Mouse (Mus musculus) liver, embryonic 16.5 days (tissue): ENCODE data around the gene Ppt2. TPM values are rescaled to one million over a fixed set of nuclear protein-coding genes. Genes with fewer than 3 reads are reported as not detected.

Source experiments
- ATAC-seq: fragments of 200-750 bp; cut with Nextera tagmentation; 2 replicates; pipeline ENCODE4 v1.8.0; 2017; ENCODE audit warnings: low read depth, mild to moderate bottlenecking, moderate number of reproducible peaks, moderate library complexity
- H3K27ac ChIP-seq: fragments of 300-500 bp; sonication (generic); 2 replicates; pipeline ENCODE4 v1.5.1; 2014; ENCODE audit warnings: mild to moderate bottlenecking, low read length
- H3K27me3 ChIP-seq: fragments of 300-500 bp; sonication (generic); 2 replicates; pipeline ENCODE4 v1.6.1; 2014; ENCODE audit warnings: low read depth, low read length, mixed read lengths; ENCODE audit not compliant: control insufficient read depth, insufficient read depth
- H3K36me3 ChIP-seq: fragments of 300-500 bp; sonication (generic); 2 replicates; pipeline ENCODE4 v1.6.1; 2014; ENCODE audit warnings: mild to moderate bottlenecking; ENCODE audit not compliant: control insufficient read depth, insufficient read depth
- H3K4me1 ChIP-seq: fragments of 300-500 bp; sonication (generic); 2 replicates; pipeline ENCODE4 v1.6.1; 2014; ENCODE audit warnings: low read depth, low read length, mixed read lengths; ENCODE audit not compliant: control insufficient read depth
- H3K4me2 ChIP-seq: fragments of 300-500 bp; sonication (generic); 2 replicates; pipeline ENCODE4 v1.6.1; 2014; ENCODE audit warnings: low read depth, low read length, mixed read lengths
- H3K4me3 ChIP-seq: fragments of 300-500 bp; sonication (generic); 2 replicates; pipeline ENCODE4 v1.5.1; 2014; ENCODE audit warnings: low read depth, mild to moderate bottlenecking, low read length
- H3K9ac ChIP-seq: fragments of 300-500 bp; sonication (generic); 2 replicates; pipeline ENCODE4 v1.6.1; 2014; ENCODE audit warnings: low read depth, low read length
- H3K9me3 ChIP-seq: fragments of 300-500 bp; sonication (generic); replicated peaks from 2 replicates; pipeline ENCODE4 v1.6.1; 2016; ENCODE audit warnings: low read length; ENCODE audit not compliant: control insufficient read depth
- WGBS: fragments of 180-500 bp; shearing (Covaris S2); extraction: QIAGEN DNeasy Blood & Tissue Kit; methylation state at CpG from one replicate; pipeline ENCODE4 v1.1.7; 2014; ENCODE audit not compliant: insufficient replicate concordance; 5-methylcytosine and 5-hydroxymethylcytosine counted together
- polyA plus RNA-seq: library from polyadenylated mRNA; unstranded; fragments of >200 nt; fragmentation: Nextera tagmentation; extraction: Ambion mirVana; gene quantifications from 2 replicates; pipeline ENCODE4 v1.2.1, GENCODE M21; 2015

The Ppt2 gene
- polyA plus RNA-seq, 1 experiment from 2014 or later = 13.8 TPM

- Histone ChIP-seq H3K36me3 (no peaks in the 10 kb centered on the region), H3K4me1 (no peaks in the 10 kb centered on the region), H3K9me3 (no peaks in the 10 kb centered on the region), H3K4me2 (no peak within 1 kb of the TSS), H3K27me3 (peaks cover 43% of the 10 kb centered on the region), H3K4me3 (no peak within 1 kb of the TSS), H3K27ac (no peak within 1 kb of the TSS), H3K9ac (no peak within 1 kb of the TSS)
- ATAC-seq = no peak
- 44% methylated on average over 7 of the region's 7 CpGs for WGBS
These were observed 41.9 kb upstream of the Ppt2 start, which contains the start of gene Tnxb for GRCm38 (mm10) chr17:34670235-34670634. TSS of gene Tnxb (plus strand) at chr17:34670535.

- Histone ChIP-seq H3K4me1 (no peaks in the 10 kb centered on the region), H3K9ac (no peak overlapping the region), H3K36me3 (no peaks in the 10 kb centered on the region), H3K4me2 (no peak overlapping the region), H3K9me3 (no peaks in the 10 kb centered on the region), H3K27ac (no peak overlapping the region), H3K27me3 (peaks cover 19% of the 10 kb centered on the region), H3K4me3 (no peak overlapping the region)
- ATAC-seq = no peak
- 57% methylated on average over 7 of the region's 7 CpGs for WGBS
These were observed 36.2 kb upstream of the Ppt2 start for GRCm38 (mm10) chr17:34664472-34664871.

GRCm38 (mm10) chr17:34663558-34663957, 35.2 kb upstream of the Ppt2 start:
- Histone ChIP-seq H3K4me3 (no peak overlapping the region), H3K27ac (no peak overlapping the region), H3K4me2 (no peak overlapping the region), H3K27me3 (peaks cover 23% of the 10 kb centered on the region), H3K4me1 (no peaks in the 10 kb centered on the region), H3K36me3 (no peaks in the 10 kb centered on the region), H3K9me3 (no peaks in the 10 kb centered on the region), H3K9ac (no peak overlapping the region)
- WGBS = 30% methylated on average over 1 of the region's 1 CpGs
- no peak for ATAC-seq

- WGBS = 57% methylated on average over 8 of the region's 8 CpGs
These were observed 34.7 kb upstream of the Ppt2 start for GRCm38 (mm10) chr17:34662978-34663377.

GRCm38 (mm10) chr17:34662468-34662867, 34.2 kb upstream of the Ppt2 start:
- no peaks in the 10 kb centered on the region for H3K4me1 ChIP-seq
- 63% methylated on average over 1 of the region's 1 CpGs for WGBS
- H3K4me2 ChIP-seq = no peak overlapping the region
- no peak overlapping the region for H3K9ac ChIP-seq
- peaks cover 23% of the 10 kb centered on the region for H3K27me3 ChIP-seq
- no peak overlapping the region for H3K4me3 ChIP-seq
- no peak for ATAC-seq
- H3K9me3 ChIP-seq = no peaks in the 10 kb centered on the region
- no peaks in the 10 kb centered on the region for H3K36me3 ChIP-seq
- H3K27ac ChIP-seq = no peak overlapping the region

More at GRCm38 (mm10) chr17:34662978-34663377, 34.7 kb upstream of the Ppt2 start:
- Histone ChIP-seq H3K9ac (no peak overlapping the region), H3K36me3 (no peaks in the 10 kb centered on the region), H3K9me3 (no peaks in the 10 kb centered on the region), H3K4me3 (no peak overlapping the region), H3K4me2 (no peak overlapping the region), H3K27ac (no peak overlapping the region), H3K27me3 (peaks cover 23% of the 10 kb centered on the region), H3K4me1 (no peaks in the 10 kb centered on the region)
- ATAC-seq = no peak

GRCm38 (mm10) chr17:34661121-34661591, 32.8 kb upstream of the Ppt2 start:
- Histone ChIP-seq H3K9me3 (no peaks in the 10 kb centered on the region), H3K4me3 (no peak overlapping the region), H3K27me3 (peaks cover 23% of the 10 kb centered on the region), H3K36me3 (no peaks in the 10 kb centered on the region), H3K27ac (no peak overlapping the region), H3K4me1 (no peaks in the 10 kb centered on the region), H3K9ac (no peak overlapping the region), H3K4me2 (no peak overlapping the region)
- peak; percentile 24; the same call in 1 of the 2 replicates for ATAC-seq
- 2% methylated on average over 19 of the region's 19 CpGs for WGBS

GRCm38 (mm10) chr17:34660259-34660820, 32.0 kb upstream of the Ppt2 start:
- Histone ChIP-seq H3K9me3 (no peaks in the 10 kb centered on the region), H3K4me1 (no peaks in the 10 kb centered on the region), H3K27me3 (peaks cover 23% of the 10 kb centered on the region), H3K4me2 (no peak overlapping the region), H3K36me3 (no peaks in the 10 kb centered on the region), H3K4me3 (no peak overlapping the region), H3K9ac (no peak overlapping the region), H3K27ac (no peak overlapping the region)
- no peak for ATAC-seq
- WGBS = 29% methylated on average over 10 of the region's 11 CpGs

- Histone ChIP-seq H3K4me2 (no peak overlapping the region), H3K36me3 (no peaks in the 10 kb centered on the region), H3K27ac (no peak overlapping the region), H3K9ac (no peak overlapping the region), H3K4me1 (no peaks in the 10 kb centered on the region), H3K4me3 (no peak overlapping the region), H3K27me3 (peaks cover 23% of the 10 kb centered on the region), H3K9me3 (no peaks in the 10 kb centered on the region)
- ATAC-seq = no peak
- WGBS = 36% methylated on average over 3 of the region's 3 CpGs
These were observed 31.5 kb upstream of the Ppt2 start for GRCm38 (mm10) chr17:34659897-34660214.

- 40% methylated on average over 12 of the region's 12 CpGs for WGBS
- H3K4me2 ChIP-seq = no peak overlapping the region
- H3K9me3 ChIP-seq = no peaks in the 10 kb centered on the region
These were observed 31.0 kb upstream of the Ppt2 start for GRCm38 (mm10) chr17:34659181-34659896.

More at GRCm38 (mm10) chr17:34659181-34659896, 31.0 kb upstream of the Ppt2 start:
- Histone ChIP-seq H3K4me1 (no peaks in the 10 kb centered on the region), H3K27me3 (peaks cover 23% of the 10 kb centered on the region), H3K9ac (no peak overlapping the region), H3K36me3 (no peaks in the 10 kb centered on the region), H3K4me3 (no peak overlapping the region), H3K27ac (no peak overlapping the region)
- no peak for ATAC-seq
